Mouse (Mus musculus) bone marrow macrophage, adult 2 months (primary cell): ENCODE measurements around the gene Shisa2.

Source experiments
- CTCF ChIP-seq: IDR thresholded peaks from 2 replicates; pipeline ENCODE4 v1.5.1; 2012; ENCODE audit warnings: low read depth, mild to moderate bottlenecking, low read length, moderate library complexity
- POLR2A ChIP-seq: IDR thresholded peaks from 2 replicates; pipeline ENCODE4 v1.6.1; 2012; ENCODE audit warnings: mild to moderate bottlenecking, low read depth, low read length, borderline replicate concordance

GRCm38 (mm10) chr14:59638906-59639703 is 14.0 kb downstream of the Shisa2 start:
- TF ChIP-seq POLR2A = no peak
- TF ChIP-seq CTCF = no peak
